Mouse (Mus musculus) left cerebral cortex, postnatal 14 days (tissue): ENCODE results near the gene Gpr1. TPM values are rescaled to one million over a fixed set of nuclear protein-coding genes. Genes with fewer than 3 reads are reported as not detected.
"Not testable (repeated sequence)": the region's sequence is repeated elsewhere in the genome, so short reads cannot be mapped to it uniquely, and the experiment has no call there.

Source experiments
- DNase-seq, 2 experiments: peaks; one replicate each; pipeline ENCODE4 v3.0.0; 2021 to 2022; ENCODE audit warnings: low spot score in 2 of 2, mixed read lengths in 1 of 2
- intact Hi-C: fragments of 180-260 bp; cut with DNase I; formaldehyde crosslinking; loops from one replicate; pipeline ENCODE4 v1.15.1; 2025
- total RNA-seq, 2 experiments: library from RNA; stranded (reverse); gene quantifications; 2 replicates each; pipeline ENCODE4 v1.2.3; 2021

Gene Gpr1
- total RNA-seq, 2 experiments from 2014 or later, result 0.29 to 0.63 TPM

DNA sequence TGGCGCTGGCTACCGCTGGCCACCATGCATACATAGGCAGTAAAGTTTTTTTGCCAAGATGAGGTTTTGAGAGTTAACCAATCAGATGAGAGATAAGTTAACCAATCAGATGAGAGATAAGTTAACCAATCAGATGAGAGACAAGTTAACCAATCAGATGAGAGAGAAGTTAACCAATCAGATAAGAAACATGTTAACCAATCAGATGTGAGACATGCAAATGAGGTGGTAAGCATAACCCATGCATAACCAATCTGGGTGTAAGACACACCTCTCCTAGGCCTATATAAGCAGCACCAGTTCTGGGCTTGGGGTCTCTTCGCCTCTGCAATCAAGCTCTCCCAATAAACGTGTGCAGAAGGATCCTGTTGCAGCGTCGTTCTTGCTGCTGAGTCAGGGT is 28.9 kb downstream of the Gpr1 start:
- DNase-seq, intact Hi-C loops: not testable (repeated sequence)

DNA sequence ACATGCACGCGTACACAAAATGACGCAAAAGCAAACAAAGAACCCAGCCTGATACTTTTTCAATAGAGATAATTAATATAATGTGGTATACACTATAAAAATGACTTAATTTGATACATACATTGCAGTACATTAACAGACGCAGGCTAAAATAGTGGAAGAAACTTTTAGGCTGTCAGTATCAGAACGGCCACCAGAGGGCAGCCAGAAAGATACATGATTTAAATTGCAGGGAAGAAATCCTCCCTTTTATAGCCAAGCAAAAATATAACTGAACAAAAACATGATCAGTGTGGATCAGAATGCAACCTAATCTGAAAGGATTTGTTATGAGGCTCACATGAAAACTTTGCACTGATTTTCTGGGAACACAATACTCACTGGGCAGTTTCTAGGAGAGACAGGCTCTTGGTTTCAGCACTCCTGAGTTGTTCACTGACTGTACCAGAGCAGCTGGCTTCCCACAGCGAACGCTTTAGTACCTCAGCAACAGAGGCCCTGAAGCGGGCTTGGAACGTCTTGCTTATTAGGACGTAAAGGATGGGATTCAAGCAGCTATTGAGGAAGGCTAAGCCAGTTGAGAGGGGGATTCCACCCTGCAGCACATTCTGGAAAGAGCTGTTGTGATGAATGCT is 31.6 kb downstream of the Gpr1 start:
- intact Hi-C loops, result loop anchor here (5.0 kb wide), 1 partner anchor 70 kb away; no protein-coding TSS in a partner anchor
- DNase-seq, result peak; percentile 82 to 84

DNA sequence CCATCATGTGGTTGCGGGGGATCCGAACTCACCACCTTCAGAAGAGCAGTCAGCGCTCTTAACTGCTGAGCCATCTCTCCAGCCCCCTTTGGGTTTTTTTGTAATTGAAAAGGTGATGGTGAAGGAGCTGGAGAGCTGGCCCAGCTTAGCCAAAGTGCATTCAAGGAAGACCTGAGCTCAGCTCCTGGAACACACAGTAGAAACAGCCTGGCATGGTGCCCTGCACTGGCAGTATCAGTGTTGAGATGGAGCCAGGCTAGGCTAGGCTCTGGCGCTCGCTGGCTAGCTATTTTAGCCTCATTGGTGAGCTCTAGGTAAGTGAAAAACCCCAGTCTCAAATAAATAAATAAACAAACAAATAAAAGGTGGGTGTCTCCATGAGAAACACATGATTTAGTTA is 32.1 kb downstream of the Gpr1 start:
- intact Hi-C loops, result loop anchor here (5.0 kb wide), 1 partner anchor 70 kb away; no protein-coding TSS in a partner anchor
- DNase-seq, result peak; percentile 39 to 42

DNA sequence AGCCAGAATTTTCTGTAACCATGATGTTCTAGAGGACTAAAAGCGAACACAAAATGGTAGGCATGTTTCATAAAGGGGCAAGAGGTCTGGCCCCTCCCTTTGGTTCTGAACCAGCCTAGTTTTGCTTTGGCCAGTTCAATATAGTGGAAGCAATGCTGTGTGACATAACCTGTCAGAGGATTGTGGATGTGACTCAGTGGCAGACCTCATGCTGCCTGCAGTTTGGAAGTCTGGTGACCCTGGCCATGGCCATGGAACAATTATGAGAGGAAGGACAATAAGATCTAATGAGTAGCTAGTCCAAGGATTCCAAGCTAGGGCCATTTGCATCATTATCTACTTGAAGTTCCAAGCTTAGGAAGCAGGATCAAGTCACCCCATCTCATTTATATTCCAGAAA is 32.9 kb downstream of the Gpr1 start:
- intact Hi-C loops, result loop anchor here (5.0 kb wide), 1 partner anchor 71 kb away; no protein-coding TSS in a partner anchor
- DNase-seq, result no peak

DNA sequence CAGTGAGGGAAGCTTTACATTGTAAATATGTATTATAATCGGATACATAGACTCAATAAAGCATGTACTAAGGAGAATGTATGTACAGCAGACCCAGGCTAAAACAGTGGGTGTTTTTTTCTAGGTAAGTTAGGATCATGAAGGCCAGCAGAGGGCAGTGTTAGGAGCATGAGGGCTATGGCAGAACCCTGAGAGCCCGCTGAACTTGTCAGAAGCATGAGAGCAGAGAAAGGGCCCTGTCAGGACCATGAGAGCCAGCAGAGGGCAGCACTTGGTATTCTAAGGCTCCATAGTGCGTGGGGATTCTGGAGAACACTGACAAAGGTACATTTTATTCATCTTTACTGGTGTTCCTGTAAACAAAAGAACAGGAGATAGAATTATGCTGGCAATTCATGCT is 33.3 kb downstream of the Gpr1 start:
- intact Hi-C loops, result loop anchor here (5.0 kb wide), 1 partner anchor 71 kb away; no protein-coding TSS in a partner anchor
- peak; percentile 95 to 98 for DNase-seq

DNA sequence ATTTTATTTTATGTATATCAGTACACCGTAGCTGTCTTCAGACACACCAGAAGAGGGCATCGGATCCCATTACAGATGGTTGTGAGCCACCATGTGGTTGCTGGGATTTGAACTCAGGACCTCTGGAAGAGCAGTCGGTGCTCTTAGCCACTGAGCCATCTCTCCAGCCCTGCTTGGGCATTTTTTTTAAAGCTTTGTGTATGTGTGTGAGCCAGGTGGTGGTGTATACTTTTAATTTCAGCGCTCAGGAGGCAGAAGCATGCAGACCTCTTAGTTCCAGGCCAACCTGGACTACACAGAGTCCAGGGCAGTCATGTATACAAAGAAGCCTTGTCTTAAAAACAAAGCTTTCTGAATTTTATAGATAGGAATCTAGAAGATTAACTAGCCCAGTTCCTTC is 33.8 kb downstream of the Gpr1 start:
- intact Hi-C loops, result loop anchor here (5.0 kb wide), 1 partner anchor 72 kb away; no protein-coding TSS in a partner anchor

DNA sequence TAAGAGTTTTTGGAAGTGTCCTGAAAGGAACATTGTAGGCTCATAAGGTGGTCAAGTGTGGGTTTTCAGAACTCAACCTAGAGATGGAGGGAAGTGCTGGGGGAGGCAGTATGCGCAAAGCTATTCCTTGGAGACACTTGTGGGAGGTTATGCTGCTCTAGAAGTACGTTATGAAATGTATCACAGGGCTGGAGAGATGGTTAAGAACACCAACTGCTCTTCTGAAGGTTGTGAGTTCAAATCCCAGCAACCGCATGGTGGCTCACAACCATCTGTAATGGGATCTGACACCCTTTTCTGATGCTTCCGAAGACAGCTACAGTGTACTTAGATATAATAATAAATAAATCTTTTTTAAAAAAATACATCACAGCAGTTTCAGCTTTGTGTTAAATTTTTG is 34.2 kb downstream of the Gpr1 start:
- intact Hi-C loops, result loop anchor here (5.0 kb wide), 1 partner anchor 72 kb away; no protein-coding TSS in a partner anchor
- no peak for DNase-seq

More for the DNA sequence above, 33.8 kb downstream of the Gpr1 start:
- DNase-seq, result not testable (repeated sequence)

DNA sequence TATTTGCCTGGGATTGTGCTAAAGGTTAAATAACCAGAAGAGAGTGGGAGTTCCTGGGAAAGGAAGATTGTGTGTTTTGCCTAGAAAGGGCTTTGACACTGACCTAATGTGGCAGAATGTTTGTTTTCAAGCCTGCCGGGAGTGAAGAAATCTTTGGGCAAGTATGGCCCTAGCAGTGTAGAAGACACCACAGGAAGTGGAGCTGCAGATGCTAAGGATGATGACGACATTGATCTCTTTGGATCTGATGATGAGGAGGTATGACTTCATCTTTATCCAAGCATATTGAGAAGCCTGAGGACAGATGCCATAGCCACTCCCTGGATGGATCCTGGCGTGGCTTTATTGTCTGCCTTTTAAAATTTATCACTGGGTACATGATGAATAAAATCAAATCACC is 36.0 kb downstream of the Gpr1 start:
- intact Hi-C loops, result loop anchor here (10.0 kb wide), 1 partner anchor 376 kb away; no protein-coding TSS in a partner anchor
- DNase-seq, result no peak

DNA sequence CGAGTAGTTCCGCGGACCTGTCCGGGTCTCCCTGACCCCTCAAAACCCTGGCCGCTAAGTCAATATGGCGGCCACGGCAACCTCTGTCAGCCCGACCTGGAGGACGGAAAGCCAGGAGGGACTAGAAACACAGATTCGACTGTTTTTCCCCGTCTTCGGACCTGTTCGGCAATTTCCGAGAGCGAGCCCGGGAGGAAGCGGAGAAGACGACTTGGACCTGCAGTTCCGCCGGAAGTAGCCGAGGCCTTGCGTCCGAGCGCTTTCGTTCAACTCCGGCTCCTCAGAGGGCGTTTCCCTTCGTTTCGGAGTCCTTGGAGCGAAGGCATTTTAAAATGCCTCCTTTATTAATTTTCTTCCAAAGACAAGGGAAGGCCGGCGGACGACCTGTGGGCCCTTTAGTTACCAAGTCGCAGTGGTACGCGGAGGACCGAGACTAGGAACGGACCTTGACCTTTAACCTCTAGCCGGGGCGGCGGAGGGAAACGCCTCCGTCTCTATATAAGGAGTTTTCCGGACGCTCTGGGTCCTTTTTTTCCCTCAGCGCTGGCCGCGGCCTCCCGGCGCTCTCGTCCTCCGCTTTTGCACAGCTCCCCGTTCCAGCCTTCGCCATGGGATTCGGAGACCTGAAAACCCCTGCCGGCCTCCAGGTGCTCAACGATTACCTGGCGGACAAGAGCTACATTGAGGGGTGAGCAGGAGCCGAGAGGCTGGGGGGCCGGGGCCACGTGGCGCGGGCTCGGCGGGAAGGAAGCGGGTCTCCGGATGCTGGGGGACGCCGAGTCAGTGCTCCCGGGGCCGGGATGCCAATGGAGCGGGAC is 37.5 kb downstream of the Gpr1 start, which contains the start of the genes Eef1b2 and Ndufs1:
Gene Eef1b2, plus strand, starts transcription at position 222 of the 818 bp plus-strand sequence.
Gene Ndufs1, minus strand, starts transcription at position 230 of the 818 bp plus-strand sequence.
- intact Hi-C loops, result loop anchor here (10.0 kb wide), 1 partner anchor 378 kb away; no protein-coding TSS in a partner anchor
- DNase-seq, result peak; percentile 99

DNA sequence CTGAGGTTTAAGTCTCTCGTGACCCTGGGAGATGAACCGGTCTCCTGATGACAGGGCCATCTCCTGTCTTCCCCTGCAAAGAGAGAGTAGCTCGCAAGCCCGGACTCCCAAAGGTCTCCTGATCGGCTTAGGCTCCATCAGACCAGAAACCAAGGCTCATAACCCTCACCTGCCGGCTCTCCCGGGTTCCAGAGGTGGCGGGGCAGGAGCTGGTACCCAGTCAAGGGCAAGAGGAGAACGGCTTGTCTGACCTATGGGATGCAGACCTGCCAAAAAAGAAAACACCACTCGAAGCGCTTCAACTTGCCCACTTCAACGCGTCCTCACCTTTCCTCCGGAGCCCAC is 38.1 kb downstream of the Gpr1 start:
- intact Hi-C loops, result loop anchor here (10.0 kb wide), 1 partner anchor 379 kb away; no protein-coding TSS in a partner anchor
- DNase-seq, result no peak

DNA sequence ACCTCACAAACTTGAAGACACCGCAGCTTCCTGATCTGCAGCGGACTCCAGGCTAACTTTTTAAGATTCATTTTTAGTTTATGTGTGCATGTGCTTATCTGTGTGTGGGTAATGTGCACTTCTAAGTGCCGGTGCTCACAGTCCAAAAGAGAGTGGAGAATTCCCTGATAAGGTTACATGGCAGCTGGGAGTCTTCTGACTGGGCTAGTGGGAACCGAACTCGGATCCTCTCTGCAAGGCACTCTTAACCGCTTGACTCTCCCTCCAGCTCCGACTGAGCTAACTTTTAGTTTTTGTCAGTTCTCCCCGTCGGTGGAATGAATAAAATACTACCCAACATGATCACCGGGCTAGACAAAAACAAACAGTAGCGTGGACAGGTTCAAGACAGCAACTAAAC is 38.5 kb downstream of the Gpr1 start:
- DNase-seq, result peak in 1 of 2 experiments; percentile 25
- intact Hi-C loops, result loop anchor here (10.0 kb wide), 1 partner anchor 379 kb away; no protein-coding TSS in a partner anchor

DNA sequence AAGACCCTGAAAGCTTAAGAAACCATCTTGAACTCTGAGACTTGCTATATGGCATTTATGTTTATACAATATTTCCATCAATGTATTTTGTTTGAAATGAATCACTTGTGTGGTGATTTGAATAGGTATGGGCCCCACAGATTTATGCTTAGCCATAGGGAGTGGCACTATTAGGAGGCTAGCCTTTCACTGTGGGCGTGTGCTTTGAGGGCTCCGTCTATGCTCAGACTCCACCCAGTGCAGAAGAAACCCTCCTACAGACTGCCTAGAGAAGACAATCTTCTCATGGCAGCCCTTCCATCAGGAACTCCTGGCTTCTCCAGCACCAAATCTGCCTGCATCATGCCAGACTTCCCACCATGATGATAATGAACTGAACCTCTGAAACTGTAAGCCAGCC is 45.7 kb downstream of the Gpr1 start:
- intact Hi-C loops, result no loop called here
- DNase-seq, result no peak

DNA sequence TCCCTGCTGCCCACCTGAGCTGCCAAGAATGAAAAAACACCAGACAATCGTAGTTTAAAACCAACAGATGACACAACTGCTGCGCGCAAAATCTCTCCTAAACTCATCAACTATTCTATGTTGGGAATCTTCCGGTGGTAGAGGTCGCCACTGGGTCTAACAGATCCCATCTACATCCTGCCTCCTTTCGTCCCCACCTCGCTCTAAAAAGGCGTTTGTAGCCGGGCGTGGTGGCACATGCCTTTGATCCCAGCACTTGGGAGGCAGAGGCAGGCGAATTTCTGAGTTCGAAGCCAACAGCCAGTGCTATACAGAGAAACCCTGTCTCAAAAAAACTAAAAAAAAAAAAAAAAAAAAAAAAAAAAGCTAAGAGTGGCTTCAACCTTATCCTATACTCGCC is 74.1 kb downstream of the Gpr1 start:
- DNase-seq, result no peak
- intact Hi-C loops, result no loop called here

DNA sequence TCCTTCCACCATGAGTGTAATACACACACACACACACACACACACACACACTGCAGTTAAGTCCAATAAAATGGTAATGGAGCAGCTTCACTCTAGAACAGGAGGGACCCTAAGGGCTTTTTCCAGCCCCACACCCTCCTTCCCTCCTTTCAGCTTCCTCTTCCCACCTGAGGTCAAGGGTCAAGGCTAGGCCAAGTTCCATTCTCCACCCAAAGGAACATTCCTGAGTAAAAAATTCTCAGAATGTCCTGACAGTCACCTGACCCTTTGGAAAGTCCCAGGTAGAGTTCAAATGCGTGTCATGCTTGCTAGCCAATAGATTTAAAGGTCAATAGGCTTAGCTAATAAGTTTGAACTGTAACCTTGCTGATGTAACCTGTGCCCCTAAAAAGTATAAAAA is 75.8 kb downstream of the Gpr1 start:
- DNase-seq, intact Hi-C loops: not testable (repeated sequence)

DNA sequence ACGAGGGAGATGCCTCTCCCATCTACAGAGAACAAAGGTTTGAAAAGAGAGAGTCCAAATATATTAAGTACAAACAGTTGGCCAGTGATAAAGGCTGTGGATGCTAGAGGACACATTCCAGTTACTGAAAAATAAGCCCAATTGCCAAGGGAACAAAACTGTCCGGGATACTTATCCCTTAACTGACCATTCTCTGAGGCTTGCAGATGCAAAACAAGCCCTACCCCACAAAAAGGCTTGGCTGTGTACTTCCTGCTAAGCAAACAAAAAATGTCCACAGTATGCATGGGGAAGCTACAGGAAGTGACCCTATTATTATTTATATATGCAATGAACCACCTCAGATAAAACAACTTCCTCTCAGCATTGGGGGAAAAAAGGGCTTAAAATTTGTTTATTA is 76.4 kb downstream of the Gpr1 start:
- no peak for DNase-seq

DNA sequence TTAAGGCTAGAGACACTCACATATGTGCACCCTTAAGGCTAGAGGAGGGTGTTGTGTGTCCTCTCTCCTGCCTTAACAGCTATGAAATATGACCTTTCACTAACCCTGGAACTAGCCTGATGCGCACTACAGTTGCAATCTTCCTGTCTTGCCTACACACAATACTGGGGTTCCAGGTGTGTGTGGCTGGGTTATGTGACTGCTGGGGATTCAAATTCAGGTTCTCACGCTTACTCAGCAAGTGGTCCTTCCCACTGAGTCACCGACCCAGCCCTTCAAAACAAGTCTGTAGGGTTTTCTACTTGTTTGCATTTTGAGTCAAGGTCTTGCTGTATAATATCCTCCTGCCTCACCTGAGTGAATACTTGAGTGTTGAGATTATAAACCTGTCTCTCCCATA is 79.8 kb downstream of the Gpr1 start:
- no peak for DNase-seq
- intact Hi-C loops, result no loop called here

More for the DNA sequence above, 76.4 kb downstream of the Gpr1 start:
- intact Hi-C loops, result no loop called here
